Mouse (Mus musculus) megakaryocyte progenitor cell, adult 5-6 weeks (primary cell): ENCODE data around the gene Epb41. TPM values are rescaled to one million over a fixed set of nuclear protein-coding genes. Genes with fewer than 3 reads are reported as not detected.

ENCODE experiments used
- ATAC-seq: replicated peaks from 2 replicates; pipeline ENCODE4 v1.8.0; 2016; ENCODE audit warnings: mild to moderate bottlenecking, moderate TSS enrichment, inconsistent platforms; ENCODE audit not compliant: poor library complexity
- total RNA-seq, 2 experiments: library from RNA; stranded (forward) in 1 of 2; stranded (reverse) in 1 of 2; fragments of 157-497, 149-512 nt in 1 of 2; fragments of 200-1000 nt in 1 of 2; gene quantifications; 2 replicates each; pipeline versions ENCODE4 v1.2.3 to v1.2.4; 2015 to 2017

Epb41 gene
- 42.5 and 53.5 TPM in 2 replicates for total RNA-seq (2015)
- total RNA-seq (2017), result 49.7 and 78.9 TPM in 2 replicates

DNA sequence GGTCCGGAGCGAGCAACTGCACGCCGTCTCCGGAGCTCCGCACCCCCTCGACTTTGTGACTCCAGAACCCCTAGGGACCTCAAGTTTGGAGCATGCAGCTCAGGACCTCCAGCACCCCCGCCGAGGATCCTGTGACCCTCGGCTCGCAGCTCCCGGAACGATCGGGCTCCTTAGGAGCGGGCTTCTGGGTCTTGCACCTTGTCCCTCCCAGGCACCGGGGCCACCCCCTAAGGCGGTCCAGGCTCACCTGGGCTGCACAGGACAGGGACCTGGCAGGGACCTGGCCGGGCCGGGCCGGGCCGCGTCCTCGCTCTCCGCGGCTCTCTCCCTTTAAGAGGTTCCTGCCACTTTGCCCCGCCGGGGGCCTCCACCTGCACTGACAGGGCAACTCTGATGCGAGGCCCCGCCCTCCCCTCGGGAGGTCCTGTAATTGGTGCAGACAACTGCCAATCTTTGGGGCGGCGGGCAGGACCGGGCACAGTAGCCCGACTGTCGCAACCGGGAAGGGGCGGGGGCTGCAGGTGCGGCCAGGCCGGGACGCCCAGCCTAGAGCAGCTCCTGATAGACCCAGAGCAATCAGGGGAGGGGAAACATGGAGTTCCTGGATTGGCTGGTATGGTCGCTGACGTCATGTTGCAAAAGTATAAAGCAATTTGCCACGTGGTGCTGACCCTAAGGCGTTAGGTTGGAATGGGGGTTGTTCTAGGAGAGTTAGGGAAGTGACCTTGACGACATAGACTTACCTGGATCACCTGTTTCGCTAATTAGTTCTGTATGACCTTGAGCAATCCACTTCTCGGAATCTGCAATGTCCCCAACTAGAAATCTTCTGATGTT, at the start of gene Epb41:
Gene Epb41, minus strand, starts transcription at position 389 of the 837 bp plus-strand sequence.
- peak; percentile 64 for ATAC-seq

DNA sequence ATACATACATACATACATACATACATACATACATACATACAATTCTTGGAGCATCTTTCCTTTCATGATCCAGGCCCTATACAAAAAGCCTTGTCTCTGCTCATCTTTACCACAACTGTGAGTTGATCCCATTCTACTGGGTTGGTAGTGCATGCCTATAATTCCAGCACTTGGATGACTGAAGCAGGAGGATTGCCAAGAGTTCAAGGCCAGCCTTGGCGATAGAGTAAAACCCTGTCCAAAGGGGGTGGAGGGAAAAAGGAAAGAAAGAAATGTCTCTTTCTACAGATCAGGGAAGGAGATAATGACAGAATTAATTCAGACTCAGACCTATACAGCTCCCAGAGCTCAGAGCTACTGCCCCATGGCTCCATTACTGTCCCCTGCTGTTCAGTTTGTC, 48.0 kb upstream of the Epb41 start:
- no peak for ATAC-seq

DNA sequence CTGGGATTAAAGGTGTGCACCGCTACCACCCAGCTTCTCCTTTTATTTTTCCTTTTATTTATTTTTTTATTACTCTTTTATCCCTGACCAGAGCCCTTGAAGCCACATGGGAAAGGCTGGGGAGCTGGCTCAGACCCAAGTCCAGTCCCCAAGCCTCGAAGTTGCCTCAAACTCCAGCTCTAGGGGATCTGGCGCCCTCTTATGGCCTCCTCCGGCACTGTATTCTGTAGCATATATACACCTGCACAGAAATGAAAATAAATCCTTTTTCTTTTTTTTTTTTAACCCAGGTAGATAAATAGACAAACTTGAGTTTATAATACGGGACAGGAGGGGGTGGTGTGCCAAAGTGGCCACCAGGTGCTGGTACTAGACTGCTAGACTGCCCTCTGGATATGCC, 46.6 kb upstream of the Epb41 start:
- ATAC-seq, result 0 out of 2 replicates have a peak, but pooled peaks have one; percentile 34

DNA sequence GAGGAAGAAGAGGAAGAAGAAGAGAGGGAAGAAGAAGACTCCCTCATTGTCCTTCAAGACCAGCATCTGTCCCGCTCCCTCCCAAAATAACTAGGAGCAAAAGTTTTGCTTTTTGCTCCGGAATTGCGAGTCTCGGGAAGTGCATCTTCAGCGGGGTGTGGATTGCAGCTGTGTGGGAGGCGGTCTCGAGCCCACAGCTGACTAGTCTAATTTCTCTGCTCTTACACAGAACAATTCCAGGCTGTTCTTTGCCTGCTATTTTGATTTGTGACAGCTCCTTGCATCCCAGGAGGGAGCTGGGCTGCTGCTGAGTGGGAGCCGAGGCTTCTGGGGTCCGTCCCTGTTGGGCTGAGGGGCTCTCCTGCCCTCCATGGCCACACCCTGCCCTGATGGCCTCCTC, 44.4 kb upstream of the Epb41 start:
- ATAC-seq, result no peak

DNA sequence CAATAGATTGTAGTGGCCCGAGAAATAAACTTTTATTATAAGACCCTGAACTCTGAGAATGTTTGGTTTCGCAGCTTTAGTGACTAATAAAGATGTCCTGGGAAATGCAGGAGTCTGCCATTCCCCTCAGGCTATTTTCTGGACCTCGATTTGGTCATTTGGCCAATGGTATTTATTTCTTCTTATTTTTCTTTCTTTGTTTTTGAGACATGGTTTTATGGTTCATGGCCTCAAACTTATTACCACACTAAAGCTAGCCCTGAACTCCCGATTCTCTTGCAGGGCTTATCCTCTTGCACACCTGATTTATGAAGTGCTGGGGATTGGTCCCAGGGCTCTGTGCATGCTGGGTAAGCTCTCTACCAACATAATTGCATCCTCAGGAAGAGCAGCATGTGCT, 41.2 kb upstream of the Epb41 start:
- no peak for ATAC-seq

DNA sequence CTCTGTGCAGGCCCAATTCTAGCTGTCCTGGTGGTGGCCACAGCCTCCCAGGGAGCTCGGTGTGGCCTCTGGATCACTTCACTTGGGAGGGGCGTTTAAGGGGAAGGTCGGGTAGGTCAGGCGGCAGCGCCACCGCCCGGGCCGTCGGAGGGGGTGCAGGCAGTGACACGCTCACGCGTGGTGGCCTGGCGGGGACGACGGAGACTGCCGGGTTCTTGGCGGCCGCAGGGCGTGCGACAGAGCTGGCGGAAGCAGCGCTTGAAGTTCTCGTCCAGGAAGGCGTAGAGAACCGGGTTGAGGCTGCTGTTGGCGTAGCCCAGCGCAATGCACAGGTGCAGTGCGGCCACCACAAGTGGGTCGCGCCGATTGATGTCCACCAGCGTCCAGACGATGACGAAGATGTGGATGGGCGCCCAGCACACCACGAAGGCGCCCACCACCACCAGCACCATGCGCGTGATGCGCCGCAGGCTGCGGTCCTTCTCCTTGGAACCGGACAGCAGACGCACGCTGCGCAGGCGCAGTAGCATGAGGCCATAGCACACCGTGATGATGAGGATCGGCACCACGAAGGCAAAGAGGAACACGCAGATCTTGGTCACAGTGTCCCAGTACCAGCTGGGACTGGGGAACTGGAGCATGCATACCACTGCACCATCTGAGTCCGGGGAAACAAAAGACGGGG, 38.4 kb upstream of the Epb41 start:
- peak; percentile 57 for ATAC-seq

DNA sequence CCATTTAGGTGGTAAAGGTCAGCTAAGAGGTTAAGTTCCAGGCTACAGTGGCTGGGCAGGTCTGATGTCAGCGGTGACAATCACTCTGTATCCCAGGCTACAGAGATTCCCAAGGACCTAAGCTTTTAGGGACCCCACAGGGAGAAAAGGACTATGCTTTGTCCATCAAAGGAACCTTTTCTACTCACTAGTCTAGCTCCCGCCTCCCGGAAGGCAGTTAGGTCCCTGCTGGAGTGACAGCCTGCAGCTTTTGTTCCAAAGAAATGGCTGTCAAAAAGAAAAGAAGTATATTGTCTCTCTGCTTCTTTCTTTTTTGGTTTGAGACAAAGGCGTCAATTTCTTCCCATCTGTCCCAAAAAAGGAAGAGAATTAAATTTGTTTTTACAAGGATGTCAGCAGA, 36.1 kb upstream of the Epb41 start:
- ATAC-seq, result no peak

DNA sequence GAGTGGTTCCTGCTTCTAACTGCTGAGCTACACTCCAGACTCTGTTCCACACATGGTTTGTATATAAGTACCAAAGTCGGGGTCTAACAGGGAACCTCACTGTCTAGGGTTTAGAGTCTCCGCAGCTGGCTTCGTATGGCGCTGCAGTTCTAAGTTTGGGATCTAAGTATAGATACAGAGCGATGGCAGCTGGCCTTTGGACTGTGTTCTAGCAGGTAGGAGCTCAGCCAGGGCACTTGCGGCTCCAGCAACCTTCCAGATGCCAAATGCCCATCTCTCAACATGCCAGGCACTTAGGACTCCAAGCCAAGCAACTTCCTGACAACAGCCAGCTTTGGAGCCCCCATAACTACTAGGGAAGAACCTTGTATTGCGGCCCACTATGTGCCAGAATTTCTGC, 33.1 kb upstream of the Epb41 start:
- no peak for ATAC-seq

DNA sequence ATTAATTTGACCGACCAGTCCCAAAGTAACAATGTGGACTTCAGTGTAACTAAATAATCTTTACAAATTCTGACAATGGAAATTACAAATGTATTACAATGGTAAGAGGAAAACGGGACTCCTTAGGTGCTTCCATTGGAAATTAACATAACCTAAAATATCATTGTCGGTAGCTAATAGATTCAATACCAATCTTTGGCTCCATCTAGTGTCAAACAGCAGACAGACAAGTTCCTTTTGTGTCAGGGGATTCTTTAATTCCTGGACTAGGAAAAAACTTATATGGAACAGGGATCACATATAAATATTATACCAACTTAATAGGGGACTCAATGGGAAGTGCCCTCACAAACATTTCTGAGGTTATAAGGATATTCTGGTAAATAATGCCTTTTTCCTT, 26.0 kb upstream of the Epb41 start:
- ATAC-seq, result no peak

DNA sequence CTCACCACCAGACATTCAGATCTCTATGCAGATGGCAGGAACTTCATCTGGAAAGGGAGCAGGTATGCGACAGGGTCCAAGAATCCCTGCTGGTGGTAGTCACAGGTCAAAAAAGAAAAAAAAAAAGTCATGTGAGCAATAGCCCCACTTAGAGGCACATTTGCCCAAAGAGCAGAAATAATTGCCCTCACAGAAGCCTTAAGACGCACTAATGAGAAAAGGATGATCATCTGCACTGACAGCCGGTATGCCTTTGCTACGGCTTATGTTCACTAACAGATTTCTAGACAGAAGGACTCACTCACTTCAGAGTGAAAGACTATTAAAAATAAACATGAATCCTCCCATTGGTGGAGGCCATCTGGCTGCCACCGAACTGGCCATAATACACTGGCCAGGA, 24.4 kb upstream of the Epb41 start:
- ATAC-seq, result no peak

DNA sequence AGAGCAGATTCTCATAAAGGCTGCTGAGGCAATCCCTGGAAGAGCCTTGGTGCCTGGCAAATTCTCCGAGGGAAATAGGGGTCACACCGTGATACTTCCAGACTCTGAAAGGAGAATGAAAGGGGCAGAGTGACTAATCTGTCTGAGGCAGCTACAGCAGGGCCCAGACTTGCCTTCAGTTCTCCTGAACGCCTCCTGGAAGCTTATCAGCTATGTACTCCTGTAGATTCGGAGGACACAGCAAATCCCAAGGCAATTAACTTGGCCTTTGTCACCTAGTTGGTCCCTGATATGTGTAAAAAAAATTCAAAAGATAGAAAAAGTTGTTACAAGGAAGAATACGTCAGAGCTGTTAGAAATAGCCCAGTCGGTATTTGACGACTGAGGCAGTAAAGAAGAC, 19.9 kb upstream of the Epb41 start:
- ATAC-seq, result no peak

DNA sequence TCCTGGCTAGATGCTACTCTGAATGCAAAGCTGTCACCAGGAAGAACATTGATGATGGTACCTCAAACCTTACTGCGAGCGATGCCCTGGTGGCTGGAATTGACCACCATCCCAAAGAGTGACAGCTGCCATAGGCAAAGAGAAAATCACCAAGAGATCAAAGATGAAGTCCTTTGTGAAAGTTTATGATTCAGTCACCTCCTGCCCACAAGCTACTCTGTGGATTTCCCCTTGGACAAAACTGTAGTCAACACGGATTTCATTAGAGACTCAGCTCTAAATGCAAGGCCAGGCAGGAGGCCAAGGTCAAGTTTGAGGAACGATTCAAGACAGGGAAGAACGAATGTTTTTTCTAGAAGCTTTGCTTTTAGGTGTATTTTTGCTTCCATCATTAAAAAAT, 18.8 kb upstream of the Epb41 start:
- no peak for ATAC-seq

DNA sequence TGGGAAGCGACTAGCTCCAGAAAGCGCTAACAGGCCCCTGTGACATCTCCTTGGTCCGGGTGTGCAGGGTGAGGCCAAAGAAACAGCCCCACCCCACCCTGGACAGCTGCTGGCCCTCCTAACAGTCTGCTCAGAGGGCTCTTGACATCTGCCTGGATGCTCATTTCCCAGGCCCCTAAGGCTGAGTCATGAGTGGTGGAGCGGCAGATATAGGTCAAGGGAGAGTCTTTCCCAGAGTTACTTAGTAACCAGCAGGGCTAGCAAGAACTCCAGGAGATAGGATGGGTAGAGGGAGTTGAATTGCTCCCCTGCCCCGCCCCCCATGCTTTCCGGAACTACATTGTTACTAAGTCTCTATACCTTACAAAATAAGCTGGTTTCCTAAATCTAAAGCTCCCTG, 18.0 kb upstream of the Epb41 start:
- no peak for ATAC-seq

DNA sequence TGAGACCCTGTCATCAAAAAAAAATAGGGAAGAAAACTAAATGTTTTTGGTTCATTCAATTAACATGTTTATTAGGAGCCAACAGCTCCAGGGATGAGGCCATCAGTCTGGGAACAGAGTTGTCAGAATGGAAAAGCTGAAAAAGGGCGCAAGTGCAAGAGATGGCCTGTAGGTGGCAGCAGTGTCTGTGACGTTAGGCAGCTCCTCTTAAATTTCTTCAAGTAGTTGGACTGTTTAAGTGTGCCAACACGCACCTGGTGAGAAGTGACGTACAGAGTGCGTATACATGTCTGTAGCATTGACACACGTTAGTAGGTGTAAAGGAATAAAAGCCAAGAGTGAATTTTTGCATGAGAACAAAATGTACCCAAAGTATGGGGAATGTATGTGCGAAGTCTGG, 13.8 kb upstream of the Epb41 start:
- peak; percentile 92 for ATAC-seq

DNA sequence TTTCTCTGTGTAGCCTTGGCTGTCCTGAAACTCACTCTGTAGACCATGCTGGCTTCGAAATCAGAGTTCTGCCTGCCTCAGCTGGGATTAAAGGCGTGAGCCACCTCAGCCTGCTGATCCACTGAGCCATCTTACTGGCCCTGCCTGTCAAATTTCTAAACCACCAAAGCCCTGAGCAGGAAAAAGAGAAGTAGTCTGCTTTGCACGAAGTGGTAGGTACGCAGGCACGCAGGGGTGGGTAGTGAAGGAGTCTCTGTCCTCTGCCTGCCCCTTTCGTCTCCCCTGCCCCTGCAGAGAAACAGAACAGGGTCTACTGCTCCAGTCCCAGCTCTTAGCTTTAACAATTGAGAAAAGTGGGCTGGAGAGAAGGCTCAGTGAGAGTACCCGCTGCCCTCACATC, 10.0 kb upstream of the Epb41 start:
- peak; percentile 52; the same call in 1 of the 2 replicates for ATAC-seq

DNA sequence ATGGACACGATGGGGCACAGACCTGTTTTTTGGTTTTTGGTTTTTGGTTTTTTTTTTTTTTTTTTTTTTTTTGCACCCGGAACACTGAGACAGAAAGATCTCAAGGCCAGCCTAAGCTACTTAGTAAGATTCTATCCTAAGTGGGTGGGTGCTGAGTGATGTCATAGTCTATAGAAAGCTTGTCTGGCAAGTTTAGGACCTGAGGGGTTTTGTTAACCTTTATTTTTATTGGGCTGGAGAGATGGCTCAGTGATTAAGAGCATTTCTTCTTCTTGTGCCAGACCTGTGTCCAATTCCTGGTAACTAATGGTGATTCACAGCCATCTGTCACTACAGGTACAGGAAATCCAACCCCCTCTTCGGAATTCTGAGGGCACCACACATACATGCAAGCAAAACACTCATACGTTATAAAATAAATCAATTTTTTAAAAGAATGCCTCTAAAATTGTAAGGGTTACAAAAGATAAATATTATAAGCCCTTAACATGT, 5.4 kb upstream of the Epb41 start:
- no peak for ATAC-seq

DNA sequence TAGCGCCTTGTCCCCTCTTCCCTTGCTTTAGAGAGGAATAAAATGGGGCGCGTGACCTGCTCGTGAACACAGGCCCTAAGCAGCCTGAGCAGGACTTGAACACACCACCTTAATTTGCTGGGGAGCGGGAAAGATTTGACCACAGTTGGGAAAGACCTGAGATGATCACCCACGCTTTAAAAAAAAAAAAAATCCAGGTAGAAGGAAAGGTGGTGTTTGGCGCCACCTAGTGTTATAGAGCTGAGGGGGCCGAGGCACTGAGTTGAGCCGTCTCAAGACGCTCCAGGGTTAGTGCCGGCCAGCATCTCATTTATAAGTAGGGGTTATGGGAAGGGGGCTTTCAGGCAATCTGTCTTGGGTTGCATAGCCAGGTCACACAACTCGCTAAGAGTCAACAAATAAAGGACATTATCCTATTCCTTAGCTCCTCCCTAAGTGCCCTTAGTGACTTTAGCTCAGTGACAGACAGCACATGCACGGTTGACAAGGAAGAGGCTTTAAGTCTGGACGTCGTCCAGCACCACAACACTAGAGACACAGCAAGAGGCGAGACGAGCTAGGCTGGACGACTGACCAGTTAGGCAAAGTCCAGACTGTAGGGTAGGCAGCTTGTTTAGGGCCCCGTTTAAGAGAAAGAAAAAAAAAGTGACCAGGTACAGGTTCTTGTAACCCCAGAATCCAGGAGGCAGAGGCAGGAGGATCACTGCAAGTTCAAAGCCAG, 4.6 kb upstream of the Epb41 start:
- no peak; the same call in 1 of the 2 replicates for ATAC-seq

DNA sequence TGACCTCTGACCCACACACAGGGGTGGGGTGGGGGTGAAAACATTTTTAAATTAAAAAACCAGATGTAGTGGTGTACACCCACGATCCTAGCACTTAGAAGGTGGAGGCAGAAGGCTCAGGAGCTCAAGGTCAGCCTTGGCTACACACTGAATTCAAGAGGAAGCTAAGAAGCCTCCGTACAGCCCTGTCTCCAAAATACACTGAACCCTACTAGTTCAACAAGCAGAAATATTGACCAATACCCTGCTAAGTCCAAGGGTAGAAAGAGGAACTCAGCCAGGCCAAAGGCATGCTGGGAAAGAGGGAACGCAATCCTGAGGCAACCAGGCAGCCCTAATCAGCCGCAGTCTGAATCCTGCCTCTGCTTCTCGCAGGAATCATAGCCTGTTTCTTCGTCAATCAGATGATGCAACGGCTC, 3.2 kb upstream of the Epb41 start:
- peak; percentile 23 for ATAC-seq

DNA sequence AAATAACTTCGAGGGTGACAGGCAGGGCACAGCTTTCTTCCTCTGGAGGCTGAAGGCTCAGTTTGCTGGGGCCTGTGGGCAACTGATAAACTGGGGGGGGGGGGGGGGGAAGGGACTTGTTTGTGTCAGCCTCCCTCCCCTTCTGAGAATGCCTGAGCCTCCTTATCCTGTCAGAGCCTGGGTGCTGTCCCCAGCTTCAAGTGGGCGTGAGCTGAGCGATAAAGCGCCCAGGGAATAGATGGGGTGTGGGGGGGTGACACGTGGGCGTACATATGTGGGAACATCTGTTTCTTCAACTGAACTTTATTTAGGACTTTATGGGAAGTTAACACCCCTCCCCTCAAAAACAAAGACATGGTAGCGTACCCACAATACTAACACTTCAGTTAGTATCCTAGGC, 2.3 kb upstream of the Epb41 start:
- ATAC-seq, result peak; percentile 35

DNA sequence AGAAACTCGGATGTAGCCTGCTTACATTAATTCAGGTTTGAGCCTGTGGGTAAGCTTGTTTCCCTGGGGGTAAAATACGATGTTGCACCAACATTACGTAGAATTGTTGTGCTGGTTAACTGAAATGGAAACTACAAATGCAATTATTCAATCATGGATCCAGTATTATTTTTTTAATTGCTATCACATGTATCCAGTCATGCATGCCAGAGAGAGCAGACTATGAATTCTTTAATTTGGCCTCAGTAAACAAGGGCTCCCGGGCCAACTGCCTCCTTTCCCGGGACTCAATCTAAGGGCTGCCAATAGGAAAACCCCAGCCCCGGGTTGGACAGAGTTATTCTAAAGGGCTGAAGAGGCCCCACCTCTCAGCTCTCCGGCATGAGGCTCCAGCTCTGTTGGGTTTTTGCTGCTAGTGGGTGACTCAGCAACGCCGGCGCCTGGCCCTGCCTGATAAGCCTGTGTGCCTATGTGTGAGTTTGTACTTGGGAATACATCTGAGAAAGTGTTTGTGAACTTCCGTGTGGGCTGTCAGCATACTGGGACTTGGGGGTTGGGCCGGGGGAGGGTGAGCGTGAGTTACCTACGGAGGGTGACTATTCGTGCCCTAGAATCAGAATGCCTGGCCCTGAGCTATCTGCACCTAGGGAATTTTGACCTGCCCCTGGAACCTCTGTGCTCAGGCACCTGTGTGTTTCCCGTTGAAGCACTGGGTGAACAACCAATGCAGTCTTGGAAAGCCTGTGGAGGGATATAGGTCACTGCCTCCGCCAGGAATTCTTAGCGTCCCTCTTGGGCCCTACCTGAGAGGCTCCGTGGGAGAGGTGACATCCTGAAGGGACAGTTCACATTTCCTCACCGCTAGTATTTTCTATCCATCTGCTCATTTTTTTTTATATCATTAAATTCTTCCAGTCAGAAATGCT, 1.6 kb upstream of the Epb41 start:
- ATAC-seq, result peak; percentile 49
